Mouse (Mus musculus) heart, embryonic 12.5 days (tissue): ENCODE results near the gene Slc44a5. TPM values are rescaled to one million over a fixed set of nuclear protein-coding genes. Genes with fewer than 3 reads are reported as not detected.

Experiments
- ATAC-seq: fragments of 200-750 bp; cut with Nextera tagmentation; 2 replicates; pipeline ENCODE4 v1.8.0; 2017; ENCODE audit warnings: moderate TSS enrichment, moderate library complexity; ENCODE audit not compliant: insufficient number of reproducible peaks, low FRiP score
- H3K27ac ChIP-seq: fragments of 300-500 bp; sonication (generic); 2 replicates; pipeline ENCODE4 v1.5.1; 2016; ENCODE audit warnings: mild to moderate bottlenecking, moderate library complexity; ENCODE audit not compliant: poor library complexity, severe bottlenecking
- H3K27me3 ChIP-seq: fragments of 300-500 bp; sonication (generic); replicated peaks from 2 replicates; pipeline ENCODE4 v1.6.1; 2016; ENCODE audit warnings: mild to moderate bottlenecking, moderate library complexity
- H3K36me3 ChIP-seq: fragments of 300-500 bp; sonication (generic); 2 replicates; pipeline ENCODE4 v1.6.1; 2016; ENCODE audit warnings: mild to moderate bottlenecking, moderate library complexity
- H3K4me1 ChIP-seq: fragments of 300-500 bp; sonication (generic); replicated peaks from 2 replicates; pipeline ENCODE4 v1.6.1; 2016; ENCODE audit warnings: mild to moderate bottlenecking
- H3K4me2 ChIP-seq: fragments of 300-500 bp; sonication (generic); 2 replicates; pipeline ENCODE4 v1.6.1; 2016; ENCODE audit warnings: mild to moderate bottlenecking, moderate library complexity
- H3K4me3 ChIP-seq: fragments of 300-500 bp; sonication (generic); 2 replicates; pipeline ENCODE4 v1.5.1; 2016; ENCODE audit warnings: mild to moderate bottlenecking
- H3K9ac ChIP-seq: fragments of 300-500 bp; sonication (generic); 2 replicates; pipeline ENCODE4 v1.6.1; 2016; ENCODE audit warnings: mild to moderate bottlenecking, moderate library complexity
- H3K9me3 ChIP-seq: fragments of 300-500 bp; sonication (generic); replicated peaks from 2 replicates; pipeline ENCODE4 v1.6.1; 2016; ENCODE audit warnings: mild to moderate bottlenecking, moderate library complexity
- WGBS: fragments of 180-500 bp; shearing (Covaris S2); methylation state at CpG from one replicate; pipeline ENCODE4 v1.1.7; 2016; 5-methylcytosine and 5-hydroxymethylcytosine counted together
- polyA plus RNA-seq: library from polyadenylated mRNA; unstranded; fragments of >200 nt; fragmentation: Nextera tagmentation; extraction: Ambion mirVana; gene quantifications from 2 replicates; pipeline ENCODE4 v1.2.1, GENCODE M21; 2016

Slc44a5 gene
- polyA plus RNA-seq, 1 experiment from 2014 or later = 2.0 TPM

- 9% methylated on average over 21 of the region's 21 CpGs for WGBS
- no peak for ATAC-seq
- peak overlapping the region; percentile 80 for H3K9ac ChIP-seq
Measured at GRCm38 (mm10) chr3:153973949-153974760, 919 bp downstream of the Slc44a5 start.

GRCm38 (mm10) chr3:153975060-153975459, 1.8 kb downstream of the Slc44a5 start:
- Histone ChIP-seq H3K4me3 (no peak overlapping the region), H3K4me2 (no peak overlapping the region), H3K4me1 (peaks cover 8% of the 10 kb centered on the region; the same call in 1 of the 2 replicates), H3K27me3 (peaks cover 56% of the 10 kb centered on the region), H3K9me3 (no peaks in the 10 kb centered on the region), H3K9ac (no peak overlapping the region), H3K36me3 (no peaks in the 10 kb centered on the region), H3K27ac (no peak overlapping the region)
- no peak for ATAC-seq
- WGBS = 13% methylated on average over 6 of the region's 6 CpGs

More at GRCm38 (mm10) chr3:153973949-153974760, 919 bp downstream of the Slc44a5 start:
- H3K4me1 ChIP-seq = peaks cover 8% of the 10 kb centered on the region; the same call in 1 of the 2 replicates
- no peaks in the 10 kb centered on the region for H3K36me3 ChIP-seq
- H3K27me3 ChIP-seq = peaks cover 56% of the 10 kb centered on the region
- peak overlapping the region; percentile 62 for H3K4me3 ChIP-seq
- no peaks in the 10 kb centered on the region; the same call in 1 of the 2 replicates for H3K9me3 ChIP-seq
- peak overlapping the region; percentile 98 for H3K4me2 ChIP-seq
- no peak overlapping the region for H3K27ac ChIP-seq

- no peaks in the 10 kb centered on the region for H3K9me3 ChIP-seq
- peaks cover 51% of the 10 kb centered on the region for H3K27me3 ChIP-seq
- H3K27ac ChIP-seq = no peak overlapping the region
- peaks cover 8% of the 10 kb centered on the region; the same call in 1 of the 2 replicates for H3K4me1 ChIP-seq
- no peak overlapping the region for H3K4me2 ChIP-seq
- no peak overlapping the region for H3K4me3 ChIP-seq
- no peak overlapping the region for H3K9ac ChIP-seq
- H3K36me3 ChIP-seq = no peaks in the 10 kb centered on the region
- WGBS = 72% methylated on average over 7 of the region's 7 CpGs
- no peak for ATAC-seq
Measured at GRCm38 (mm10) chr3:153975791-153976190, 2.6 kb downstream of the Slc44a5 start.

GRCm38 (mm10) chr3:153980611-153981010, 7.4 kb downstream of the Slc44a5 start:
- no peaks in the 10 kb centered on the region for H3K4me1 ChIP-seq
- H3K4me2 ChIP-seq = no peak overlapping the region
- 57% methylated on average over 2 of the region's 2 CpGs for WGBS
- H3K27ac ChIP-seq = no peak overlapping the region
- no peaks in the 10 kb centered on the region for H3K9me3 ChIP-seq
- ATAC-seq = no peak
- no peak overlapping the region for H3K4me3 ChIP-seq
- H3K27me3 ChIP-seq = peaks cover 9% of the 10 kb centered on the region
- no peak overlapping the region for H3K9ac ChIP-seq
- H3K36me3 ChIP-seq = no peaks in the 10 kb centered on the region

- Histone ChIP-seq H3K4me1 (no peaks in the 10 kb centered on the region), H3K36me3 (no peaks in the 10 kb centered on the region), H3K4me2 (no peak overlapping the region), H3K4me3 (no peak overlapping the region), H3K27ac (no peak overlapping the region), H3K9ac (no peak overlapping the region), H3K27me3 (no peaks in the 10 kb centered on the region), H3K9me3 (no peaks in the 10 kb centered on the region)
- no peak for ATAC-seq
- WGBS = 46% methylated on average over 10 of the region's 10 CpGs
Measured at GRCm38 (mm10) chr3:153984428-153985340, 11.4 kb downstream of the Slc44a5 start.

- Histone ChIP-seq H3K27ac (no peak overlapping the region), H3K9me3 (0 out of 2 replicates have a peak, but pooled peaks cover 6% of the 10 kb centered on the region), H3K27me3 (no peaks in the 10 kb centered on the region), H3K36me3 (no peaks in the 10 kb centered on the region), H3K4me3 (no peak overlapping the region), H3K4me1 (no peaks in the 10 kb centered on the region), H3K4me2 (no peak overlapping the region), H3K9ac (no peak overlapping the region)
- peak; percentile 94 for ATAC-seq
- WGBS = 86% methylated on average over 5 of the region's 5 CpGs
Measured at GRCm38 (mm10) chr3:153999797-154000528, 26.7 kb downstream of the Slc44a5 start.

GRCm38 (mm10) chr3:154001348-154001747, 28.1 kb downstream of the Slc44a5 start:
- ATAC-seq = no peak
- WGBS = 73% methylated on average over 5 of the region's 5 CpGs
- Histone ChIP-seq H3K4me1 (no peaks in the 10 kb centered on the region), H3K36me3 (no peaks in the 10 kb centered on the region), H3K4me3 (no peak overlapping the region), H3K27ac (no peak overlapping the region), H3K9ac (no peak overlapping the region), H3K9me3 (0 out of 2 replicates have a peak, but pooled peaks cover 6% of the 10 kb centered on the region), H3K27me3 (no peaks in the 10 kb centered on the region), H3K4me2 (no peak overlapping the region)

GRCm38 (mm10) chr3:154046876-154047275, 73.6 kb downstream of the Slc44a5 start:
- WGBS = 87% methylated on average over 4 of the region's 4 CpGs
- Histone ChIP-seq H3K4me1 (no peaks in the 10 kb centered on the region), H3K4me2 (no peak overlapping the region), H3K9ac (no peak overlapping the region), H3K36me3 (no peaks in the 10 kb centered on the region), H3K27me3 (no peaks in the 10 kb centered on the region), H3K27ac (no peak overlapping the region), H3K4me3 (no peak overlapping the region), H3K9me3 (no peaks in the 10 kb centered on the region)
- no peak for ATAC-seq

GRCm38 (mm10) chr3:154053331-154053730, 80.1 kb downstream of the Slc44a5 start:
- no peak overlapping the region for H3K9ac ChIP-seq
- H3K4me3 ChIP-seq = no peak overlapping the region
- no peak for ATAC-seq
- H3K27me3 ChIP-seq = no peaks in the 10 kb centered on the region
- H3K4me2 ChIP-seq = no peak overlapping the region
- no peaks in the 10 kb centered on the region for H3K9me3 ChIP-seq
- H3K4me1 ChIP-seq = peaks cover 13% of the 10 kb centered on the region
- H3K36me3 ChIP-seq = no peaks in the 10 kb centered on the region
- no peak overlapping the region for H3K27ac ChIP-seq
- 39% methylated on average over 7 of the region's 7 CpGs for WGBS

GRCm38 (mm10) chr3:154057464-154057863, 84.2 kb downstream of the Slc44a5 start:
- Histone ChIP-seq H3K4me3 (no peak overlapping the region), H3K27me3 (no peaks in the 10 kb centered on the region), H3K4me2 (no peak overlapping the region), H3K36me3 (no peaks in the 10 kb centered on the region), H3K4me1 (peaks cover 15% of the 10 kb centered on the region), H3K27ac (no peak overlapping the region), H3K9ac (no peak overlapping the region), H3K9me3 (no peaks in the 10 kb centered on the region)
- ATAC-seq = no peak
- WGBS = 30% methylated on average over 2 of the region's 2 CpGs
